Mouse (Mus musculus) embryo, embryonic 10 days (tissue): ENCODE data around the gene Thap7.

ENCODE experiments used
- DNase-seq: peaks from one replicate; pipeline ENCODE4 v3.0.0-alpha.2; 2015; ENCODE audit warnings: low spot score

Gene Thap7

GRCm38 (mm10) chr16:17488478-17489468, 42.2 kb downstream of the Thap7 start:
- peak; percentile 46 for DNase-seq

DNA sequence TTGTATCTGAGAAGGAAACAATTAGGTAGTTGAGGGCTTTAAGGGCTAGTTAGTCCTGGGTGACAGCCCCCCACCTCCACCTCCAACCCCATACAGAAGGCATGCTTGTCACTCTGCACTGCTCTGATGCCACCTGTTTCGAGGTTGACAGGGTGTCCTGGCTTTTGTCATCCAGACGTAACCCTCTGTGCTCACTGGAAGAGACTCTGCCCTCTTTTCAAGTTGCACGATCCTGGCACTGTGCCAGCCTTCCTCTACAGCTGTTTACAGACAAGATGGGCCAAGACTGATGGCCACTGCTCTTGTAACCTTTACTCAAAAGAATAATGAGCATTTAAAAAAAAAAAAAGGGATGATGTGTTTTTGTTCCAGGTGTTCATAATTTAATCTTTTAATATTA, 44.4 kb downstream of the Thap7 start:
- no peak for DNase-seq

GRCm38 (mm10) chr16:17481465-17481864, 49.5 kb downstream of the Thap7 start:
- no peak for DNase-seq

DNA sequence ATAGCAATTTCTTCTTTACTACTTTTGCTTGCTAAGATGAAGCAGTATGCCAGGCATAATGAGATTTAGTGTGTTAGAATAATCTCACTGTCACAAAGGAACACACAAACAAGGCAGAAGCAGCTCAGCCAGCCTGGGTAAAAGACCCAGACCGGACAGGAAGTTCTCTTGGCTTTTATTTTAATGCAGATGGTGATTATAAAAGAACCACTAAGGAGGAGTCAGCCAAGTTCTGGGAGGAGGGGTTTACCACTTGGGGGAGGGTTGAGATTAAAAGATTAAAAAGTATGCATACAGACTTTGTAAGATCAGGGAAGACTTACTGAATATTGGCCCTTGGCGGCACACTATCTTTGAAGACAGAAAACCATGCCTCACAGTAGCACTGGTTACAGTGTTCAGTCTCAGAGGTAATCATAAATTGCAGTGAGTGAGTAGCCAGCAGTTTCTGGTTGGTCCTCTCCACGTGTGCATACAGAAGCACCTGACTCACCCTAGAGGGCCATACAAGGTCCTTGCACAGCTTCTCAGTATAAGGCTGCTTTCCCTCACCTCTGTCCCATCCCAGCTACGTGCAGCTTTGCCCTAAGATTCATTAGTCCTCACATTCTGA, 52.5 kb downstream of the Thap7 start:
- DNase-seq = no peak
